Mouse (Mus musculus) kidney, postnatal 10 days (tissue): ENCODE results near the gene Eef1akmt1.

Experiments
- DNase-seq: peaks from one replicate; pipeline ENCODE4 v3.0.0; 2021; ENCODE audit warnings: mixed read lengths

The Eef1akmt1 gene

DNA sequence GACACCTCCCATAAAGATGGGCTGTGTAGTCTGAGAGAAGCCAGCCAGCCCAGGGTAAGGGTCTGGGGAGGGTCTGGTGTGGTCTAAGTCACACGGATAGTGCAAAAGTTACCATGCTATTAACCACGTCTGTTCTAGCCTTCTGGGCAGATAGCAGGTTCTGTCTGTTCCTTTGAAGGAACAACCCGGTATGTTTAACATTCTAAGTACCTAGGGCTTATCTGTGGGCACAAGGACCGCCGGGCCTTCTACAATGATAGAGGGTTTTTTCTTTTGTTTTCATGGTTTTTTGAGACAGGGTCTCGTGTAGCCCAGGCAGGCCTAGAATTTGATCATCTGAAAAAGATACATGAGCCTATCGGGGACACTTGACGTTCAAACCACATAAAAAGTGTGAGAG lies 25.3 kb downstream of the Eef1akmt1 start:
- no peak for DNase-seq

DNA sequence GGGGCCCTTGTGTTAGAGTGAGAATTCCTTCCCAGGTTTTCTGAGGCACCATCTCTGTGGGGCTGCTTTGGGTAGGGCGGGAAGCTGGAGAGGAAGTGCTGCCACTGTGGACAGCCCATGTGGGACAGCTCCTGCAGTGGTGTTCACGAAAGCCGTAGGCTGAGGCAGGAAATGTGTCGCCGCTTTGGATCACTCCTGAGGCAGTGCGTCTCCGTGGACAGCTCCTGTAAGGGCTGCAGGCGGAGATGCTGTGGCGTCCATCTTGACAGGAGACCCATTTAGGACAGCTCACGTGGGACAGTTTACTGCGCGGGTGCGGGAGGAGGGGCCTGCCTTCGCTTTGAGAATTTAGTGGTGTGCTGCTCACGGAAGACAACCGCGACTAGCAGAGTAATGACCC lies 25.9 kb downstream of the Eef1akmt1 start:
- DNase-seq, result no peak

DNA sequence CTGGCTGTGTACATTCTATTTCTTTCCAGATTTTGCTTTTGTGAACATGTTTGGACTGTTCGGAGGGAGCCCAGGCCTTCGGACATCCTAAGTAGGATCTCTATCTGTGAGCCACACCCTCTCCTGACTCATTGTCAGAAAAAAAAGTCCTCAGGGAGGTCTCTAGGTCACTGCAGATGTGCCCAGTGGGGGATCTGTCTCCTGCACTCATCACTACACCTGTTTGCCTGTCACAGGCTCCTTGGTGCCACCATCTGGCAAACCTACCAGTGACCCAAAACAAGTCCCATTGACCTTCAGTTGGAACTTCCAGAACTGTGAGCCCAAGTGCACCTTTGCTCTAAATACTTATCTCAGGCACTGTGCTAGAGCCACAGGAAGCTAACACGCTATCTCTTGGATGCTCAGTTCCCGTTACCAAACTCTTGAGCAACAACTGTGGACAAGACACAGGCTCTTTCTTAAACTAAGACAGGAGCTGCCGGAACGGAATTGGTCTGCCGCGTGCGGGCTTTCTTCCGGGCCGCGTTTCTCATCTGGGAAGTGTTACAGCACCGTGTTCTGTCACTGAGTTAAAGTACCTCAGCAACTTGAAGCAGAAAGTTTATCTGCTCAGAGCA lies 27.9 kb downstream of the Eef1akmt1 start:
- DNase-seq, result no peak

DNA sequence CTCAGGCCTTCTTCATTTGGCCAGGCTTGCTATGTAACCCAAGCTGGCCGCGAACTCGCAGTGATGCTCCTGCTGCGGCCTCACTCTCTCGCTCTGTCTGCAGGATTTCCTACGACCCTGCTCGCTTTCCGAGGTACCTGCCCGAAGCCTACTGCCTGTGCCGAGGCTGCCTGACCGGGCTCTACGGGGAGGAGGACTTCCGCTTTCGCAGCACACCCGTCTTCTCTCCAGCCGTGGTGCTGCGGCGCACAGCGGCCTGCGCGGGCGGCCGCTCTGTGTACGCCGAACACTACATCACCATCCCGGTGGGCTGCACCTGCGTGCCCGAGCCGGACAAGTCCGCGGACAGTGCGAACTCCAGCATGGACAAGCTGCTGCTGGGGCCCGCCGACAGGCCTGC lies 29.2 kb downstream of the Eef1akmt1 start:
- no peak for DNase-seq

DNA sequence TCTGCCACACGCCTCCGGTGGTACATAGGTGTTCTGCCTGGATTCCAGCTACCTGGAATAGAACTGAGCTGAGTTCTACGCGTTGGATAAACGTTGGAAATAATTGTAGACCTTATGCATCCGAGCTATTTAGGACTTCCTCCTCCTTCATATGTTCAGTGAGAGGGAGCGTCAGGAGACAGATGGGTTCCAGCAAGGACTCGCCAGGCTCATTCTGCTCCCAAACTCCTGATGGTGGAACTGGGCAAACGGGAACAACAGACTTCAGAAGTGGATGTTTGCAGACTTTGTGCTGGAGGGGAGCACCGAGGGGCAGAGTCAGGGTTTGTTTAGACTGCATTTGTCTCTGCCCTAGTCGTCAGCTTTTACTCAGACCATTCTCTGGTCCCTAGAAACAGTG lies 30.7 kb downstream of the Eef1akmt1 start:
- DNase-seq, result no peak

DNA sequence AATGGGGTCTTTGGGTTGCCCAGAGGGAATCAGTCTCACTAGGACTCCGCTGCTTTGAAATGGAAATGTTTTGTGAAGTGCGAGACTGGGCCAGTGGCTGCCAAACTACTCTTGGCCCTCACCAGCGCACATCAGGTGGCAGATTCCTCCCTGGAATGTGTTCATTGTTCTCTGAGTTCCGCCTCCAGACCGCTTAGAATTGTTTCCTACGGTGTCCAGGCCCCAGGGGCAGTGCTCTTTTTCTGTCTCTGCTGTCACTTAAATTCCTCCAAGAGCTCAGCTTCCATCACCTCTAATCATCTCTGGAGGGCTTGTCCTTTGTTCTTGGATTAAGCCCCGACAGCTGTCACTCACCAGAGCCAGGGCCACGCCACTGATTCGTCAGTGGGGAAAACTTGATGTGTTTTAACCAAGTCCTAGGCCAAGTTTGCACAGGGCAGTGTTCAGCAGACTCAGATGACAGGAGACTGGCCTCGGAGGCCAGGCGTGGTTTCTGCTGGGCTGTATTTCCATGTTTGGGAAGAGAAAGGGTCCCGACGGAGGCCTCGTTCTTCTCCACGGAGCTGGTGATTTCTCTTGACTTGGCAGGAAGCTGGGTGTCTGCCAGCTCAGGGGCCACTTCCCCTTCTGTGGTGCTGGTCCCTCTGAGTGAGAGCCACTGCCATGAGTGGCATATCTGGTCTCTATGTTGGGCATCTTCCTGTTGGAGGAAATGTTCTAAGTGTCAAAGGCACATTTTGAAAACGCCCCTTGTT lies 34.0 kb downstream of the Eef1akmt1 start:
- peak; percentile 40 for DNase-seq

DNA sequence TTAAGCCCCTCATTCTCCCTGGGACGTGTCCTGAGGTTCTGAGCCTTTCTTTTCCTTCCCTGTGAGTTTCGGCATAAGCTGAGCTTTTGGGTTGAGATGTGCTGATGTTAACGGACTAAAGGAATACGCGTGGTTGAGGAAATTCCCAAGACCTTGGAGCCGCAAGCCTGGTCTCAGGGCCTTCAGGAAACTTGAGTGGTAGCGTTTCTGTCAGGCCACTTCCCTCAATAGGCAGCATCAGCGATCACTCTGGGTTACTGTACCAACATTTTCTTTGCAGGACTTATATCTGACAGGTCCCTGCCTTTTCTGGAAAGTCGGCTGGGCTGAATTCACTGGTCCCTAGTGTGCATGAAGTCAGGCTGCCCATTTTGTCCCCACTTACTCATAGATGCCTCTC lies 34.6 kb downstream of the Eef1akmt1 start:
- no peak for DNase-seq

DNA sequence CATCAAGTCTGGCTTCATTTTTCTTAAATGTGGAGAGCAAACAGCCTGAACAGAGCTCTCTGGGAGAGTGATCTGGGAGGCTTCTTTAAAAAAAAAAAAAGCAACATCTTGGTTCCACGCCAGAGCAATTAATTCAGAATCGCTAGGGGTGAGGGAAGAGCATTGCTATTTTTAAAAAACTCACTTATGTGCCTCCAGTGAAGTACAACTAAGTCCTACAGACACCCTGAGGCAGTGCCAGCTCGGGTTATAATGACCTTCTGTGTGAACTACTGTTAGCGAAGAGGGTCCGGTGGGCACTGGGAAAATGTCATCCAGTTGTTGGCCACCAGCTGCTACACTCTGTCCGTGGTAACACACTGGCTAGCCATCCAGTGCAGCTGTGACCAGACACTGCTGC lies 35.8 kb downstream of the Eef1akmt1 start:
- peak; percentile 27 for DNase-seq

DNA sequence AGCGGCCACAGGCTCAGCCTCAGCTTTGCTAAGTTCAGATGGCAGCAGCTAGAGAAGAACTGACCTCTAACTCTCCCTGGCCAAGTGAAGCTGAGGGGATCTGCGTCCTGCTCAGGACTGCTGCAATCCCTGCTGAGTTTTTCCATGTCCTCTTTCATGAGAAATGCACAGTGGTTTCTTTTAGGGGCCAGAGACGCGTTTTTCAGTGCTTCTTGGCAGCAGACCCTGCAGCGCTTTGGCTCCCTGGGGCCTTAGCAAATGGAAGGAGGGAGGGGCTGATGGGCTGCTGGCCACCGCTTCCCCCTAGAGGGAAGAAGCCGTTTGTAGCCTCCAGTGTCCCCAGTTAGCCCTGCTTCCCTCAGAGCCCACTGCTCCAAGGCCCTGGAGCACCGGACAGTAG lies 36.5 kb downstream of the Eef1akmt1 start:
- DNase-seq, result peak; percentile 77

DNA sequence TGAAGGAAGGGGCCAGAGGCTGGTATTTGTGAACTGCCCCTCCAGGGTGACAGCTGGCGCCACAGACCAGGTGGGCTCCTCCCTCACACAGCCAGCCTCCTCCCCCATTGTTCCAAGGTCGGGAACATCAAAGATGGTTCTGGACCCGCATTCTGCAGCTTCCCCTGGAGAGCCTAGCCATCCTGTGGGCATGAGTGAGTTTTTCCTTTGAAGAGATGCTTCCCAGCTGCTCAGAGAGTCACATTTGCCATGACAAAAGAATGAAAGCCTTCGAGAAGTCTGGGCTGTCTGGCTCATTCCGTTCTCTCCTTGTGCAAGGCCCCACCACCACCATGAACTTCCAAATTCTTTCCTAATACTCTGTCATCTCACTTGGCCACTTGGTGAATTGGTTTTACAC lies 37.1 kb downstream of the Eef1akmt1 start:
- DNase-seq, result no peak

DNA sequence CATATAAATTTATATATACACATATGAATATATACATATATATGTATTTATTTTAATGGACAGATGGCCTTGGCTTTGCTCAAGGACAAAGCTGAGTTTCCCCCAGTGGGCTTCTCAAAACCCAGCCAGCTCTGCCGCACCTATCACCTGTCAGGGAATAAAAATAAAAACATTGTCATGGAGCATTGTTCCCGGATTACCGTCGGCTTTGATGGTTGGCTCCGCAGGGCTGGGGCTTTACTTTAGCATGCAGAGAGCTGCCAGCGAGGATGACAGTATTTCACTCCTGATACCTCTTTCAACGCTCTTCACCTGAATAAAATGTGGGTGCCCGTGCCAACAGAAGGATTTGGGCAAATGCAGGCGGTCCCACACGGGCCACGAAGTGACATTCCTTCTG lies 37.6 kb downstream of the Eef1akmt1 start:
- no peak for DNase-seq

DNA sequence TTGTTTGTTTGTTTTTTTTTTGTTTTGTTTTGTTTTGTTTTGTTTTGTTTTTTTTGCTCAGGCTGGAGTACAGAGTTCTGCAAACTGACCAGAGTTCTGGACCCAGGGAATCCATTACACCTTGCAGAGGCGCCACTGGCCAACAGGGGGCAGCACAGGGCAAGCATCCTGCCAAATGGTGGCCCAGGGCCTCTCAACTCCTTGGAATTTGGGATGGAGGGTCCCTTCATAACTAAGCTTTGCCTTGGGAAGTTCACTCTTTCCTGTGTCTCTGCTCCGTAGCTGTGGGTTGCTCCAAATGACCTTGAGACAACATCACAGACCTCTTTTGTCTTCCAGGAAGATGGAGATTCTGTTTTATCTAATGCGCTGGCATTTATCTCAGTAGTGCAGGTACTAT lies 38.2 kb downstream of the Eef1akmt1 start:
- DNase-seq, result peak; percentile 79

DNA sequence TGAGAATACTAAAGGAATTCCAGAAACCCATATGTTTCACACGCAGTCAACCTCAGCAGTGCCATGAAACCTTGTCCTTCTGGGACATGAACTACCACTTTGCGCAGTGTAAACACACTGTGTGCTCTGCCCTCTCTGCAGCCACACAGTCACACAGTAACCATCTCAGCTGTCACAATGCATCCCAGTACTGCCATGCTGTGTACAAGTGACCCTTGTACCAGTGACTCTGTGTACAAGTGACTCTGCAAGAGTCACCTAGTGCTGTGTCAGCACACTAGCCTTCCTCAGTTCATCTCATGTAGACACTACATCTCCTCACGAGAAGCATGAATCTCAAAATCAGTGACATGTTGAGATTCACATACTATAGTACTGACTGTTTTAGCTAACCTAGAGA lies 38.8 kb downstream of the Eef1akmt1 start:
- DNase-seq, result no peak

DNA sequence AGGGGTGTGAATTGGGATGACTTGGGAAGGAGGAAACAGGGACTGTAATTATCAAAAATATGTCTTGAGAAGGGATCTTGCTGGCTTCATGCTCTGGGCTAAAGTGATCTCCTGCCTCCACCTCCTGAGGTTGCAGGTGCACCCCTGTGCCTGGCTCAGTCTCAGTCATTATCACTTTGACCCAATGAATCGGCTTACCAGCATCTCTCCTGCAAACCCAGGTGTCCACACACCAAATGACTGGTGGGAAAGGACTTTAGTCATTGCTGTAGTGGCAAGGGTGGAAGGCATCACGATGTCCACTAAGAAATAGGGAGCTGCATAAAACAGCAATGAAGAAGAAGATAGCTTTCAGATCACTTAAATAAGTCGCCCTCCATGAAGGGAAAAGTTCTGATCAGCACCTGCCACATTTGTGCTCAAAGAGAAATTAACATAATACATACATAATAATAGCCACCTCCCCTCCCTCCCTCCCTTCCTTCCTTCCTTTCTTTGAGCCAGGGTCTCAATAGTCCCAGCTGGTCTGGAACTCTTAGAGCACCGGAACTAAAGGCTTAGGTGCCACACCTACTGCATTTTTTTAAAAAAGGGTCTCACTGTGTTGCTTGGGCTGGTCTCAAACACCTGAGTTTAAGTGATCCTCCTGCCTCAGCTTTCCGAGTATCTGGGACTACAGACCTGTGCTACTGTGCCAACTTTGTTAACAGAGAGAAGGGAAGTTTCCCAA lies 41.5 kb downstream of the Eef1akmt1 start:
- DNase-seq, result no peak

DNA sequence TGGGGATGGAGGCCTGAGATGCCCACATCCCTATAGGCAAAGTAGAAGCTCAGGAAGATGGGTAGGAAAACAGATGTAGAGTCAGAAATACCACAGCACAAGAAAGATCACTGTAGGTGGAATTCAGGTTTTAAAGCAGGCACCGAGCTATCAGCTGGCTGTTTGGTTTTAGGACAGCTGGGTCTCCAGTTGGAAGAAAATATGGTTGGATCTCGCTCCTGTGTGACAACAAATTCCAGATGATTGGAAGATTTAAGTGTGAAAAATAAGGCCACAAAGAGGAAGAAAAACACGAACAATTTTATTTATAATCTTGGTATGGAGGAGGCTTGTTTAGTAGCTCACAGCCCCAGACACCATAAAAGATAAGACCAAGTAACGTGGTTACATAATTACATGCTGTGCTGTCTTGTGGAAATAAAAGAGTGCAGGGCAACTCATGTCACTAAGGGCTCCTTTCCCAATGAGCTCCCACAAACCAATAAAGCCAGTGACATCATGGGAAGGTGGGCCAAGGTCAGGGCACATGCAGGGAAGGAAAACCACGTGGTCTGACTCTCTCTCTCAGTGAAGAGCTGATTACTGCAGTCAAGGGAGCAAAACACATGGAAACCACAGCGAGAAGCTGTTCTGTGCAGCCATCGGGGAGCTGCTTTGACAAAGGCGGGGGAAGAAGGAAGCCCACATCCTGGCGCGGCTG lies 42.2 kb downstream of the Eef1akmt1 start:
- DNase-seq, result peak; percentile 49

DNA sequence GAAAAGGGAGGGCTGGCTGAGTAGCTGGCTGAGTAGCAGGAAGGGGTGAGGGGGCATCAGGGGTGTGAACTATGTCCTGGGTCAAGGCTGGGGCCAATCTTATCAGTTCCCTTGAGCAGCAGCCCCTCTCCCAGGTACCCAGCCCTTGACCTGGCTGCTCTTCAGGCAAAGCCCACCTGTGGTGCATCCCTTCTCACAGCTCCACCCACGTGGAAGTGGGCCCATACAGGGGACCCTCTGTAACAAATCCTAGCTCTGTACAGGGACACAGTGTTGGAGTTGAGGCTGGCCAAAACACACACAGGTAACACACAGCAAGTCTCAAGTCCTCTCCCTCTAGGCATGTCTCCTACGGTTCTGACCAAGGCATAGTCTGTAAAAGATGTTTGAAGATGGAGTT lies 43.8 kb downstream of the Eef1akmt1 start:
- DNase-seq, result no peak

DNA sequence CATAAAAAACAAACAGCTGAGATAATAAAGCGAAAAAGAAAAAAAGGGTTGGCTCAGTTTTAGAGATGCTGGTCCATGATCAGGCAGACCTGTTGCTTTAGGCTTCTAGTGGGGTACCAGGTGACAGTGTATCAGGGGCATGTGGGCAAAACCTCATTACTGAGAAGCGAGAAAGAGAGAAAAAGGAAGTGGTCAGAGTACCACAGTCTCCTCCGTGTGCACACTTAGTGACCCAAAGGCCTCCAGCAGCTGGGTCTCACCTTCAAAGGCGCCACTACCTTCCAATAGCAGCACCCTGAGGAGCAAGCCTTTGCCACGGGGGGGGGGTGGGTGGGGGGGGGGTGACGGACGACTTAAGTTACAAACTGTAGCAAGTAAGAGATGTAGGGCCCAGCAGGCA lies 44.3 kb downstream of the Eef1akmt1 start:
- DNase-seq, result no peak

DNA sequence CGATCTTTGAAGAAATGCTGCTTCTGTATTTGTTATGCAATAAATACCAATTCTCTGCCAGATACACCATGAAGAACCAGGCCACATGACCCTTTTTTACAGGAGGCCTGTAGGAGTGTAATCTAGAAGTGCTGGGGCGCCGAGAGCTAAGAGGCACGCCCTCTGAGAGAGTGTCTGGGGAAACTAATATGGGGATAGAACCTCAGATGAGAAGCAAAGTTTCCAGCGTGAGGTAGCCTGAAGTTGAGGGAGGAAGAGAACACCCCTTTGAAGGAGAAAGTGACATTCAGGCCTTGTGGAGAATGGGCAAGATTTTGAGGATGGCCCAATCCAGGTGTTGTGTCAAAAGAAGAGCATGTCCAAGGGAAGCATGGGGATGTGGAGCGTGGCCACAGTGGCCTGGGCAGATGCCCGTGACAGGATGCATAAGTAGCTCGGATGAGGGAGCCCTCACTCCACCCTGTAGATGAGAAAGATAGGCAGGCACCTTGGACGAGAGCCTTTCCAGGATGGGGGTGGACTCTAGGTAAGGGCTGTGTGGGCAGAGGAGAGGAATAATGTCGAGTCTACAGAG lies 45.3 kb downstream of the Eef1akmt1 start:
- no peak for DNase-seq

DNA sequence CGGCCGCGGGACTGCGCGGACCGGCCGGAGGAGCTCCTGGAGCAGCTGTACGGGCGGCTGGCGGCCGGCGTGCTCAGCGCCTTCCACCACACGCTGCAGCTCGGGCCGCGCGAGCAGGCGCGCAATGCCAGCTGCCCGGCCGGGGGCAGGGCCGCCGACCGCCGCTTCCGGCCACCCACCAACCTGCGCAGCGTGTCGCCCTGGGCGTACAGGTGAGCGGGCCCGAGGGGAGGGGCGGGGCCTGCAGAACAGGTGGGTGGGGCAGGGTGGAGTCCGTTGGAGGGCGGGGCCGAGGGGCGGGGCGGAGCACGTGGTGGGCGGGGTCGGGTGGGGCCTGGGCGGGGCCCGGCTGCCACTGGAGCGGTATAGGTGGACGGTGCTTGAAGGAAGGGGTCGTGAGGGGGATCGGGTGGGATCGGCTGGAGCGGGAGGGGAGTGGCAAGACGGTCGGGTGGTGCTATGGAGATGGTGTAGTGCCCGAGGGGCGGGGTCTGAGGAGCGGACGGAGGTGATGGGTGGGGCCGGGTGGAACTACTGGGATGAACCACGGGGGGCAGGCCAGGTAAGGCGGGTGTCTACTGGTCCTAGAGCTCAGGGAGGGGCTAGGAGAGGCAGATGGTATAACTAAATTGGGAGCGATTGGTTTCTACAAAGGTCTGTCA lies 45.9 kb downstream of the Eef1akmt1 start:
- peak; percentile 86 for DNase-seq

DNA sequence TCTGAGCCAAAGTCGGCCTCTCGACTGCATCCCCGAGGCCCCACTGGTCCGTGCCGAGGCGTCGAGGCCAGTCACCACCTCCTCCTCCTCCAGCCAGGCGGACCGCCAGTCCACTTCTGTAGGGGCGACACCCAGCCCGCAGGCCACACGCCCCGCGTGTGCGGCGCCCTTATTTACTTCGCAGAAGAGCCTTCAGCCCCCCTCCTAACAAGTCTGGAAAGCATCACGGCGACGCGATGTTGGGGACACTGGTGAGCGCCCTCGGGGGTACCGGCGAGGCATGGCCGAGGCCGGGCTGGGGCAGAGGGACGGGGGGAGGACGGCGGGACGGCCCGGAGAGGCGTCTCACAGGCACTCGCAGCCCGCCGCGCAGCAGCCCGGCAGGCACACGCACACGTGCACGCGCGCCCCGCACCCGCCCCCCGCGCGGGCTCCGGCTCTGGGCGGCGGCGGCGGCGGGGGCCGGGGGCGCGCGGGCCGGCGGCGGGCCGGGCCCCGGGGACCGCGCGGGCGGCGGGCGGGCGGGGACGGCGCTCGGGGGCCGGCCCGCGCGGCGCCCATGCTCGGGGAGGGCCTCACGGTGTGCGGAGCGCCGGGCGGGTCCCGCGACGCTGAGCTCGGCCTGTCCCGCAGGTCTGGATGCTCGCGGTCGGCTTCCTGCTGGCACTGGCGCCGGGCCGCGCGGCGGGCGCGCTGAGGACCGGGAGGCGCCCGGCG lies 46.6 kb downstream of the Eef1akmt1 start, which contains the start of gene Il17d:
Gene Il17d (plus strand): TSS at position 107 of the 717 bp plus-strand sequence.
- DNase-seq, result peak; percentile 61

DNA sequence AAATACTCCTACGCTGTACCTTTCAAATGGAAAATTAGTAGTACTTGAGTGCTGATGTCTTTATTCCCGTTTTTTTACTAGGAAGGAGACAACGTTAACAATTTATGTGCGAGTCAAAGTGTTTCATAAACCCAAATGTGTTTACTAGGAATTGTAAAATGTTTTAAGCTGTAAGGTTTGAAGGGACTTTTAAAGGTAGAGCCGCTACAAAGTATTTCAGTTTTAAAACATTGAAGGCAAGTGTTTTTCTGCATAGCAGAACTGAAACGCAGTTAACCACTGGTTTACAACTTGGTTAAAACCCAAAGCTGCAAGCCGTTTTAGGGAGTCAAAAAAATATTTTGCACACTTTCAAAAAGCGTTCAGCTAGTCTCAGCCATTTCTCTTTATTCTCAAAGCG lies 47.6 kb downstream of the Eef1akmt1 start:
- DNase-seq, result no peak

DNA sequence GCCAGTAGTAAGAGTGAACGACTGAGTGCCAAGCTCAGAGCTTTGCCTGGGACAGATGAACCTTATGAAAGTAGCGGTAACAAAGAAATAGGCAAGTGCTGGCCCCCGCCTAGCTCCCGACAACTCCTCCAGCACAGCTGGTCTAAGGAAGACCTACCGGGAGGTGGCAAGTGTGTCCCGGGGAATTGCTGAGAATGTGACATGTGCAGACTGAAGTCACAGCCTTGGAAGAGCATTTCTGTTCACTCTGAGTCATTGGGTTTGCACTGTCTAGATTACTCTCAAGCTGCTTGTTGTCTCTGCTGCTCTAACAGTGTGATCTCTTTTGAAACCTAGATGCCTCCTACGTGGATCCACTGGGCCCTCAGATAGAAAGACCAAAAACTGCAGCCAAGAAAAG lies 54.4 kb downstream of the Eef1akmt1 start:
- DNase-seq, result no peak
